Mouse (Mus musculus): ENCODE data around the gene Tspan4. TPM values are rescaled to one million over a fixed set of nuclear protein-coding genes. Genes with fewer than 3 reads are reported as not detected.

Gene Tspan4
- polyA plus RNA-seq, 2 experiments, result 32.1 to 43.0 TPM

DNA sequence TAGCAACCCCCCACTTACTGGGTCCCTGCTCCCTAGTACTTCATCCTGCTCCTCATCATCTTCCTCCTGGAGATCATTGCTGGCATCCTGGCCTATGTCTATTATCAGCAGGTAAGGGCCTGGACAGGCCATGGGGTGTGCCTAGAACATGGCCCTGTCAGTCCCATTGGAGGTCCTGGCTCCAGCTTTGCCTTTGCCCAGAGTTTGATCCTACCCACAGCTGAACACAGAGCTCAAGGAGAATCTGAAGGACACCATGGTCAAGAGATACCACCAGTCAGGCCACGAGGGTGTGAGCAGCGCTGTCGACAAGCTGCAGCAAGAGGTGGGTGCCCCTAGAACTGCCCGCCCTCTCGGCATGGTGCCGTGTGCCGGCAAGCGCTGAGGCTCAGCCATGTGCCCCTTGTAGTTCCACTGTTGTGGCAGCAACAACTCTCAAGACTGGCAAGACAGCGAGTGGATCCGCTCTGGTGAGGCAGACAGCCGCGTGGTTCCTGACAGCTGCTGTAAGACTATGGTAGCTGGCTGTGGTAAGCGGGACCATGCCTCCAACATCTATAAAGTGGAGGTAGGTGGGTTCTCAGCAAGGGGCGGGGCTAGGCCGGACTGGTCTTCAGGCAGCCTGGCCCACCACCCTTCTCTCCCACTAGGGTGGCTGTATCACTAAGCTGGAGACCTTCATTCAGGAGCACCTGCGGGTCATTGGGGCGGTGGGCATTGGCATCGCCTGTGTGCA, 5.0 kb upstream of the Tspan4 start:
- H3K27me3 ChIP-seq (ENCODE audit: control insufficient read depth, insufficient read depth, low read length), result peaks cover 13% of the 10 kb centered on the region
- H3K9ac ChIP-seq (replicated peaks), result no peak overlapping the region
- H3K9me3 ChIP-seq (ENCODE audit: control insufficient read depth, low read length), result no peaks in the 10 kb centered on the region
- H3K4me2 ChIP-seq (ENCODE audit: low read depth), result no peak overlapping the region
- no peak for DNase-seq (ENCODE audit: low read depth in 3 of 3, low spot score in 3 of 3)
- WGBS (ENCODE audit: insufficient replicate concordance), result 85% methylated on average over 18 of the region's 18 CpGs
- H3K27ac ChIP-seq, result no peak overlapping the region
- H3K4me3 ChIP-seq (ENCODE audit: insufficient read depth in 1 of 2, low read depth in 2 of 2, low read length in 2 of 2), result no peak overlapping the region
- H3K36me3 ChIP-seq (replicated peaks; ENCODE audit: control insufficient read depth, insufficient read depth, low read depth), result peaks cover 9% of the 10 kb centered on the region
- peaks cover 25 to 34% of the 10 kb centered on the region in 2 experiments for H3K4me1 ChIP-seq (replicated peaks; ENCODE audit: control insufficient read depth in 2 of 2, insufficient read depth in 2 of 2, low read length in 1 of 2)
- ATAC-seq (ENCODE audit: insufficient read depth), result no peak
- no peak for TF ChIP-seq CTCF (IDR thresholded peaks at IDR 0.05; ENCODE audit: low read depth)
- no peak for TF ChIP-seq EP300 (IDR thresholded peaks at IDR 0.05; ENCODE audit: low read depth)

DNA sequence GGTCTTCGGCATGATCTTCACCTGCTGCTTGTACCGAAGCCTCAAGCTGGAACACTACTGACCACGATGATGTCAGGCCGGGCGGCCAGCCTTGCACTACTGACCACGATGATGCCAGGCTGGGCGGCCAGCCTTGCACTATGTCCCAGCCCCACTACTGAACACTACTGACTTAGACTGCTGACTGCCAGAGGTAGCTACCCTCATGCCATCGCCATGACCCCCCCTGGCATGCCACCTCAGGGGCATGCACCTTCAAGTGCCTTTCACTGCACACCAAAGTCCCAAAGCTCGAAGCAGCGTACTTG, 4.4 kb upstream of the Tspan4 start:
- no peak overlapping the region for H3K9ac ChIP-seq (replicated peaks)
- 87% methylated on average over 10 of the region's 10 CpGs for WGBS (ENCODE audit: insufficient replicate concordance)
- no peak for ATAC-seq (ENCODE audit: insufficient read depth)
- no peak for DNase-seq (ENCODE audit: low read depth in 3 of 3, low spot score in 3 of 3)
- no peak overlapping the region for H3K27ac ChIP-seq
- peaks cover 26 to 34% of the 10 kb centered on the region in 2 experiments for H3K4me1 ChIP-seq (replicated peaks; ENCODE audit: control insufficient read depth in 2 of 2, insufficient read depth in 2 of 2, low read length in 1 of 2)
- TF ChIP-seq EP300 (IDR thresholded peaks at IDR 0.05; ENCODE audit: low read depth), result no peak
- TF ChIP-seq CTCF (IDR thresholded peaks at IDR 0.05; ENCODE audit: low read depth), result no peak
- H3K27me3 ChIP-seq (ENCODE audit: control insufficient read depth, insufficient read depth, low read length), result peaks cover 8% of the 10 kb centered on the region
- H3K4me3 ChIP-seq (ENCODE audit: insufficient read depth in 1 of 2, low read depth in 2 of 2, low read length in 2 of 2), result no peak overlapping the region
- no peaks in the 10 kb centered on the region for H3K9me3 ChIP-seq (ENCODE audit: control insufficient read depth, low read length)
- no peak overlapping the region for H3K4me2 ChIP-seq (ENCODE audit: low read depth)
- H3K36me3 ChIP-seq (replicated peaks; ENCODE audit: control insufficient read depth, insufficient read depth, low read depth), result peaks cover 9% of the 10 kb centered on the region

DNA sequence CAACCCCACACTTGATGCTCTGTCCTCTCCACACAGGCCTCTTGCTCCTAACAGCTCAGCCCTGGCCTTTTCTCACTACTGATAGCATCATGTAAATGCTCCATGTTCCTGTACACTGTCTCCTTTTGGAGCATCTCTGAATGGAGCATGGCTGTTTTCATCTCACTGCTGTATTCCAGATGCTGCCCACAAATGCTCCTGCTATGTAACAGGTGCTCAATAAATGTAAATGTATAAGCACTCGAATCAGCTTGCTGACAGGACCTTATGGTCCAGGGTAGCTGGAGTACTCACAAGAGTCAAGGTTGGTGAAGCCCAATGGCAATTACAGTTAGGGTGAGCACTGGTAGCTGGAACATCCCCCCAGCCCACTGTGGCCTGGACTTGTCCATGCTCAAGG, 3.8 kb upstream of the Tspan4 start:
- Histone ChIP-seq H3K27ac (no peak overlapping the region), H3K4me3 (ENCODE audit: insufficient read depth in 1 of 2, low read depth in 2 of 2, low read length in 2 of 2) (no peak overlapping the region), H3K9ac (replicated peaks) (no peak overlapping the region), H3K4me1 (replicated peaks; ENCODE audit: control insufficient read depth in 2 of 2, insufficient read depth in 2 of 2, low read length in 1 of 2) (peaks cover 32 to 40% of the 10 kb centered on the region in 2 experiments), H3K27me3 (ENCODE audit: control insufficient read depth, insufficient read depth, low read length) (peaks cover 3% of the 10 kb centered on the region; the same call in 1 of the 2 replicates), H3K4me2 (ENCODE audit: low read depth) (no peak overlapping the region), H3K36me3 (replicated peaks; ENCODE audit: control insufficient read depth, insufficient read depth, low read depth) (peaks cover 9% of the 10 kb centered on the region), H3K9me3 (ENCODE audit: control insufficient read depth, low read length) (no peaks in the 10 kb centered on the region)
- ATAC-seq (ENCODE audit: insufficient read depth) (no peak), DNase-seq (ENCODE audit: low read depth in 3 of 3, low spot score in 3 of 3) (no peak)
- WGBS (ENCODE audit: insufficient replicate concordance), result 85% methylated on average over 1 of the region's 1 CpGs
- no peak for TF ChIP-seq CTCF (IDR thresholded peaks at IDR 0.05; ENCODE audit: low read depth)
- no peak for TF ChIP-seq EP300 (IDR thresholded peaks at IDR 0.05; ENCODE audit: low read depth)

DNA sequence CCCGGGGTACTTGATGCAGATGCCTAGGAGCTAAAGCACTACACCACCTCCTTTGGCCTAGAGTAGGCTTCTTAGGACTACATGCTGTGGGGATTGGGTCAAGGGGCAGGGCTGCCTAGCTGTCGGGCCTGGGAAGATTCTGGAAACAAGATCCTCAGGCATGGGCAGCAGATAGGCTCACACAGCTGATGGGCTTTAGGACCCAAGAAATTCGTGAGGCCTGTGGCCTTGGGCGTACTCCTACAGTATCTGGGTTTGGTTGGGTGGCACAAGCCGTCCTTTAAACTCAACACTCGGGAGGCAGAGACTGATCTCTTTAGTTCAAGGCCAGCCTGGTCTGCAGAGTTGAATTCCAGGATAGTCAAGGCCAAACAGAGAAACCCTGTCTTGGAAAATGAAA, 2.8 kb upstream of the Tspan4 start:
- DNase-seq (ENCODE audit: low read depth in 3 of 3, low spot score in 3 of 3), result no peak
- Histone ChIP-seq H3K4me2 (ENCODE audit: low read depth) (no peak overlapping the region), H3K4me3 (ENCODE audit: insufficient read depth in 1 of 2, low read depth in 2 of 2, low read length in 2 of 2) (no peak overlapping the region), H3K9me3 (ENCODE audit: control insufficient read depth, low read length) (no peaks in the 10 kb centered on the region), H3K27ac (no peak overlapping the region), H3K27me3 (ENCODE audit: control insufficient read depth, insufficient read depth, low read length) (no peaks in the 10 kb centered on the region), H3K9ac (replicated peaks) (no peak overlapping the region), H3K36me3 (replicated peaks; ENCODE audit: control insufficient read depth, insufficient read depth, low read depth) (peaks cover 9% of the 10 kb centered on the region), H3K4me1 (replicated peaks; ENCODE audit: control insufficient read depth in 2 of 2, insufficient read depth in 2 of 2, low read length in 1 of 2) (peaks cover 31 to 42% of the 10 kb centered on the region in 2 experiments)
- no peak for ATAC-seq (ENCODE audit: insufficient read depth)
- TF ChIP-seq EP300 (IDR thresholded peaks at IDR 0.05; ENCODE audit: low read depth) (no peak), CTCF (IDR thresholded peaks at IDR 0.05; ENCODE audit: low read depth) (no peak)
- WGBS (ENCODE audit: insufficient replicate concordance), result 59% methylated on average over 6 of the region's 6 CpGs

DNA sequence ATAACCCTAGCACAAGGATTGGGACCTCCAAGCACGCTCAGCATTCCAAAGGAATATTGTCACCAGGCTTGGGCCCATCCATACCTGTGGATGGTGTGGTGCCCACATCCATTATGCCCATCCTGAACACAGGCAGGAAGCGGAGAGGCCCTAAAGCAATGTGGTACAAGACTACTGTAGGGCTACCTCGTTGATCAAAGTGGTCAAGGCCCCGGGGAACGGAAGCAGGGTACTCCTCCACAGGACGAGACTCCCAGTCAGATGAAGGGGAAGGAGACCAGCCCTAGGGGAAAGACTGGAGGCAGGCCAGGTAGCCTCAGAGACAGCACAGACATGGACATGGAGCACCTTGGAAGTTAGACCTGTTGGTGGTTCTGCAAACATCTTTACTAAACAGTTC, 2.3 kb upstream of the Tspan4 start:
- peaks cover 35 to 46% of the 10 kb centered on the region in 2 experiments for H3K4me1 ChIP-seq (replicated peaks; ENCODE audit: control insufficient read depth in 2 of 2, insufficient read depth in 2 of 2, low read length in 1 of 2)
- TF ChIP-seq EP300 (IDR thresholded peaks at IDR 0.05; ENCODE audit: low read depth) (no peak), CTCF (IDR thresholded peaks at IDR 0.05; ENCODE audit: low read depth) (no peak)
- no peak overlapping the region for H3K9ac ChIP-seq (replicated peaks)
- H3K9me3 ChIP-seq (ENCODE audit: control insufficient read depth, low read length), result no peaks in the 10 kb centered on the region
- no peak overlapping the region for H3K27ac ChIP-seq
- no peak overlapping the region for H3K4me3 ChIP-seq (ENCODE audit: insufficient read depth in 1 of 2, low read depth in 2 of 2, low read length in 2 of 2)
- ATAC-seq (ENCODE audit: insufficient read depth), result no peak
- no peak overlapping the region for H3K4me2 ChIP-seq (ENCODE audit: low read depth)
- H3K27me3 ChIP-seq (ENCODE audit: control insufficient read depth, insufficient read depth, low read length), result no peaks in the 10 kb centered on the region
- DNase-seq (ENCODE audit: low read depth in 3 of 3, low spot score in 3 of 3), result no peak
- H3K36me3 ChIP-seq (replicated peaks; ENCODE audit: control insufficient read depth, insufficient read depth, low read depth), result peaks cover 9% of the 10 kb centered on the region
- 77% methylated on average over 6 of the region's 6 CpGs for WGBS (ENCODE audit: insufficient replicate concordance)

All from liver, embryonic 14.5 days (tissue).